Mouse (Mus musculus): ENCODE measurements around the gene Cul4a. TPM values are rescaled to one million over a fixed set of nuclear protein-coding genes. Genes with fewer than 3 reads are reported as not detected.

Cul4a gene
- polyA plus RNA-seq, 1 experiment, result 3.6 TPM

DNA sequence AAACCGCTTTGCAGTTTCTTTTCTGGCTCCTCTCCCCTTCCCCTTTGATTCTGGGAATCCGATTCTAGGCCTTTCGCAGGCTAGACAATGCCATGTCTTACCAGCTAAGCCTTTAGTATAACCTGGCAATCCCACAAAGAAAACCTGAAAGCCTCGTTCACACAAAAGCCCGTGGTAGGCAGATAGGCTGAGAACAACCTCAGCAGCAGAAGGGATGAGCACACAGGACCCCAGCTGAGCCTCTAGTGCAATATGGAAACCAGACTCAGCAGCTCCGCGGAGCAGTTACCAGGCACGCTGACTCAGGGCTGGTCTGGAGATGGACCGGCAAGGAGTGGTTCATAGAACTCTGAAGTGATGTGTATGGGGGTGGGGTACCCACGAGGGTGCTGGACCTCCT is 89.4 kb downstream of the Cul4a start:
- TF ChIP-seq GATA1 (IDR thresholded peaks at IDR 0.05; ENCODE audit: low read length), result no peak
- no peak for TF ChIP-seq TAL1 (IDR thresholded peaks at IDR 0.05; ENCODE audit: low read length)
- no peaks in the 10 kb centered on the region for H3K9me3 ChIP-seq (ENCODE audit: control insufficient read depth, low read length)
- H3K36me3 ChIP-seq (ENCODE audit: control insufficient read depth), result peaks cover 19% of the 10 kb centered on the region
- H3K4me3 ChIP-seq (replicated peaks), result no peak overlapping the region
- H3K27me3 ChIP-seq (ENCODE audit: control insufficient read depth), result peaks cover 3% of the 10 kb centered on the region
- H3K4me1 ChIP-seq (ENCODE audit: control insufficient read depth), result peaks cover 33% of the 10 kb centered on the region

DNA sequence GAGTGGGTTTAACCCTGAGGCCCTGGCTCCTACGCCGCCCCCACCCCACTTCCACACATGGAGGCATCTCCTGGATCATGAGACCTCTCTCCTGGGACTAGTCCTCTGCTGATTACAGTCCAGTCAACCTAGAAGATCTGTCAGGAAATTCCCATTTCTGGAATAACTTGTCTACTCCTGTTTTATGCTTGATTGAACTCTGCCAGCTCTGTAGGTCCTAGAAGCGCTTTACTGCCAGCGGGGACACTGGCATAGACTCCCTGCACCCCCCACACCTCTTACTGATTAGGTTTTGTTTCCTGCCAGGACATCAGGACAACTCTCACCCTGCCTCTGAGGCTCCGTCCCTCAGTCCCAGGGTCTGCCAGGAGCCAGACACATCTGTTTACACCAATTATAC is 92.1 kb downstream of the Cul4a start:
- peaks cover 49% of the 10 kb centered on the region for H3K4me1 ChIP-seq (ENCODE audit: control insufficient read depth)
- no peaks in the 10 kb centered on the region for H3K9me3 ChIP-seq (ENCODE audit: control insufficient read depth, low read length)
- TF ChIP-seq TAL1 (IDR thresholded peaks at IDR 0.05; ENCODE audit: low read length) (no peak), GATA1 (IDR thresholded peaks at IDR 0.05; ENCODE audit: low read length) (no peak)
- H3K36me3 ChIP-seq (ENCODE audit: control insufficient read depth), result peaks cover 13% of the 10 kb centered on the region
- no peak overlapping the region for H3K4me3 ChIP-seq (replicated peaks)
- H3K27me3 ChIP-seq (ENCODE audit: control insufficient read depth), result peaks cover 11% of the 10 kb centered on the region

Other genes with a start within 250 kb of the Cul4a start
- gene Mcf2l, start 231.8 kb upstream of the Cul4a start, polyA plus RNA-seq (2012), result 0.01 and 0.05 TPM in 2 replicates
- gene F7, start 79.6 kb upstream of the Cul4a start, polyA plus RNA-seq (2012), result 0.04 TPM in 1 of 2 replicates, not detected in the other
- gene F10, start 68.3 kb upstream of the Cul4a start, polyA plus RNA-seq (2012), result 0.06 TPM in 1 of 2 replicates, not detected in the other
- 0.02 and 0.07 TPM in 2 replicates for gene Proz, start 44.7 kb upstream of the Cul4a start, polyA plus RNA-seq (2012)
- 0.54 and 1.6 TPM in 2 replicates for gene Pcid2, start 162 bp upstream of the Cul4a start, polyA plus RNA-seq (2012)
- 11.0 and 19.7 TPM in 2 replicates for gene Lamp1, start 53.5 kb downstream of the Cul4a start, polyA plus RNA-seq (2012)
- gene Grtp1, start 95.0 kb downstream of the Cul4a start, polyA plus RNA-seq (2012), result 1.5 and 2.9 TPM in 2 replicates
- gene Adprhl1, start 148.5 kb downstream of the Cul4a start, polyA plus RNA-seq (2012), result not detected in 2 replicates
- 0.21 and 0.34 TPM in 2 replicates for gene Dcun1d2, start 182.5 kb downstream of the Cul4a start, polyA plus RNA-seq (2012)
- 0.45 and 0.50 TPM in 2 replicates for gene Tmco3, start 182.6 kb downstream of the Cul4a start, polyA plus RNA-seq (2012)
- 1.4 and 2.2 TPM in 2 replicates for gene Tfdp1, start 233.1 kb downstream of the Cul4a start, polyA plus RNA-seq (2012)

Measured in erythroblast, embryonic 14.5 days (primary cell).